12 mouse cellular contexts compared by ENCODE assay signal in genomic region chr10:58354561-58354960, GRCm38 (mm10). TPM values are rescaled to one million over a fixed set of nuclear protein-coding genes. Genes with fewer than 3 reads are reported as not detected.
DNase-seq lines count a peak whose midpoint lies in the region; ATAC-seq and TF ChIP-seq lines count a peak whose summit lies in the region.
"Had no signal": no experiment of that assay in that cellular context is flagged by ENCODE, and none has a peak within 500 bp of the region (broad histone marks: within the 10 kb centered on the region; RNA-seq: fewer than 3 reads in every experiment).

No protein-coding gene starts in this region.

- no peak for TF ChIP-seq CTCF in CH12.LX (conservative IDR thresholded peaks at IDR 0.05 in 1 of 2, IDR thresholded peaks at IDR 0.05 in 1 of 2; ENCODE audit: low read depth in 2 of 2, low read length in 2 of 2)

- H3K9ac ChIP-seq in CH12.LX (ENCODE audit: insufficient read depth, low read depth) = peak overlapping the region; percentile 40
- no peak overlapping the region for H3K9ac ChIP-seq in liver, embryonic 13.5 days

- H3K27ac ChIP-seq in CH12.LX (ENCODE audit: insufficient read depth, low read depth) = peak overlapping the region; percentile 49
- peak overlapping the region; percentile 15 for H3K27ac ChIP-seq in liver, embryonic 13.5 days
- H3K27ac ChIP-seq: gastrocnemius, adult 2 months had no signal

- peaks cover 6 to 24% of the 10 kb centered on the region in 2 experiments for H3K36me3 ChIP-seq in CH12.LX (replicated peaks in 1 of 2; ENCODE audit: control insufficient read depth in 1 of 2, insufficient read depth in 1 of 2, low read length in 1 of 2)
- H3K36me3 ChIP-seq in liver, embryonic 13.5 days = no peaks in the 10 kb centered on the region

- H3K4me1 ChIP-seq in CH12.LX (ENCODE audit: control insufficient read depth in 1 of 2, insufficient read depth in 2 of 2) = peaks cover 7 to 55% of the 10 kb centered on the region in 2 experiments
- H3K4me1 ChIP-seq in liver, embryonic 13.5 days (replicated peaks) = peaks cover 57% of the 10 kb centered on the region

- peak; percentile 85 for ATAC-seq in common myeloid progenitor, adult 5-6 weeks (replicated peaks; ENCODE audit: low read depth, poor library complexity, severe bottlenecking)
- peak; percentile 86 for ATAC-seq in liver, embryonic 13.5 days (ENCODE audit: low read depth)

- no peaks in the 10 kb centered on the region for H3K27me3 ChIP-seq in CH12.LX (replicated peaks)
- no peaks in the 10 kb centered on the region for H3K27me3 ChIP-seq in liver, embryonic 13.5 days

- peak overlapping the region; percentile 2 to 23 (median 21) for H3K4me3 ChIP-seq in CH12.LX (replicated peaks in 1 of 3; ENCODE audit: low read depth in 2 of 3, low read length in 2 of 3, poor library complexity in 1 of 3)
- H3K4me3 ChIP-seq in liver, embryonic 13.5 days (replicated peaks) = no peak overlapping the region
- H3K4me3 ChIP-seq: gastrocnemius, adult 2 months had no signal

- peak; percentile 39 to 51 for DNase-seq in heart, adult 9 months (ENCODE audit: low spot score in 2 of 2)
- DNase-seq in heart, postnatal 25 days (ENCODE audit: low spot score) = no peak
- no peak for DNase-seq in CH12.LX (ENCODE audit: extremely low read depth)
- no peak for DNase-seq in liver, embryonic 13.5 days
- no peak for DNase-seq in right cerebral cortex, postnatal 36 days (ENCODE audit: low spot score in 2 of 2)
- DNase-seq in spleen, adult 18-20 months = no peak
- DNase-seq in urinary bladder, postnatal 4 days (ENCODE audit: low spot score in 2 of 2) = no peak
- DNase-seq: cerebellum, adult 9-10 months; gastrocnemius, adult 2 months; lung, postnatal 4 days; thymus, postnatal 4 days had no signal

- peak; percentile 45 for TF ChIP-seq EP300 in CH12.LX (IDR thresholded peaks at IDR 0.05; ENCODE audit: low read length)

- H3K4me2 ChIP-seq in CH12.LX (ENCODE audit: insufficient read depth, low read depth, poor library complexity, severe bottlenecking) = peak overlapping the region; percentile 96
- peak overlapping the region; percentile 19 for H3K4me2 ChIP-seq in liver, embryonic 13.5 days

- no peaks in the 10 kb centered on the region for H3K9me3 ChIP-seq in CH12.LX (replicated peaks; ENCODE audit: low read length)
- H3K9me3 ChIP-seq in liver, embryonic 13.5 days (replicated peaks) = no peaks in the 10 kb centered on the region

- in situ Hi-C loops in CH12.LX (cut with MboI; ENCODE audit: low pct_ligation_motif_present, low pct_unique_long_range_greater_than_20kb, low sequenced_read_pairs) = no loop called here

- WGBS in liver, embryonic 13.5 days (ENCODE audit: insufficient replicate concordance) = 3% methylated on average over 3 of the region's 3 CpGs

- TF ChIP-seq RAD21 in CH12.LX (IDR thresholded peaks at IDR 0.05; ENCODE audit: low read depth, low read length) = no peak

- peaks cover 66% of the 10 kb centered on the region for H3K79me2 ChIP-seq in CH12.LX (replicated peaks; ENCODE audit: control insufficient read depth, extremely low read depth, insufficient read depth, poor library complexity, severe bottlenecking)

- intact Hi-C loops in heart, postnatal 25 days (cut with DNase I) = no loop called here

- dilution Hi-C loops in CH12.LX (cut with MboI; ENCODE audit: extremely low pct_ligation_motif_present, extremely low pct_unique_long_range_greater_than_20kb, low sequenced_read_pairs) = no loop called here

- TF ChIP-seq POLR2A in CH12.LX (IDR thresholded peaks at IDR 0.05; ENCODE audit: low read depth, low read length) = no peak

TF ChIP-seq in CH12.LX, 34 proteins besides CTCF, POLR2A, EP300 and RAD21:
- TF ChIP-seq KAT2A (IDR thresholded peaks at IDR 0.05; ENCODE audit: insufficient replicate concordance, low read length) (no peak), ETS1 (conservative IDR thresholded peaks at IDR 0.05; ENCODE audit: low read depth, low read length) (peak; percentile 57), NELFE (IDR thresholded peaks at IDR 0.05; ENCODE audit: low read depth, low read length) (no peak), MAFK (IDR thresholded peaks at IDR 0.05; ENCODE audit: insufficient replicate concordance, low read length) (no peak), ZNF384 (IDR thresholded peaks at IDR 0.05; ENCODE audit: low read depth, low read length) (no peak), USF1 (IDR thresholded peaks at IDR 0.05; ENCODE audit: low read depth, low read length) (no peak), JUN (IDR thresholded peaks at IDR 0.05; ENCODE audit: insufficient read depth, low read depth, low read length) (no peak; the same call in 1 of the 2 replicates), ZMIZ1 (IDR thresholded peaks at IDR 0.05; ENCODE audit: low read depth, low read length) (no peak), TBP (conservative IDR thresholded peaks at IDR 0.05; ENCODE audit: low read depth, low read length) (no peak), ELF1 (IDR thresholded peaks at IDR 0.05; ENCODE audit: low read depth, low read length) (0 out of 2 replicates have a peak, but pooled peaks have one; percentile 21), UBTF (IDR thresholded peaks at IDR 0.05; ENCODE audit: low read depth, low read length) (no peak), IRF4 (IDR thresholded peaks at IDR 0.05; ENCODE audit: low read depth, low read length) (peak; percentile 61; the same call in 1 of the 2 replicates), BHLHE40 (IDR thresholded peaks at IDR 0.05; ENCODE audit: low read depth, low read length) (peak; percentile 61), MAX (IDR thresholded peaks at IDR 0.05; ENCODE audit: low read length) (peak; percentile 46; the same call in 1 of the 2 replicates), RCOR1 (conservative IDR thresholded peaks at IDR 0.05; ENCODE audit: low read depth, low read length) (no peak), MAZ (IDR thresholded peaks at IDR 0.05; ENCODE audit: low read depth, low read length) (no peak), TCF12 (IDR thresholded peaks at IDR 0.05; ENCODE audit: low read depth, low read length) (peak; percentile 12; the same call in 1 of the 2 replicates), HCFC1 (IDR thresholded peaks at IDR 0.05; ENCODE audit: low read depth, low read length) (no peak), ZKSCAN1 (IDR thresholded peaks at IDR 0.05; ENCODE audit: borderline replicate concordance, low read depth, low read length) (no peak), JUND (conservative IDR thresholded peaks at IDR 0.05; ENCODE audit: low read depth, low read length) (no peak; the same call in 1 of the 2 replicates), CHD2 (IDR thresholded peaks at IDR 0.05; ENCODE audit: low read length) (no peak), NRF1 (IDR thresholded peaks at IDR 0.05; ENCODE audit: low read depth, low read length) (no peak), MEF2A (IDR thresholded peaks at IDR 0.05; ENCODE audit: borderline replicate concordance, low read depth, low read length) (peak; percentile 91), GABPA (IDR thresholded peaks at IDR 0.05; ENCODE audit: insufficient replicate concordance, low read depth, low read length) (no peak), POLR2AphosphoS2 (IDR thresholded peaks at IDR 0.05; ENCODE audit: low read depth, low read length) (no peak), MYC (IDR thresholded peaks at IDR 0.05; ENCODE audit: low read depth, low read length) (0 out of 2 replicates have a peak, but pooled peaks have one; percentile 63)

RNA-seq across cellular contexts. Expression of gene Lims1, which starts 31.3 kb away (rescaled TPM):
- total RNA-seq in heart, postnatal 25 days (2021) = 100 to 1,000 TPM; 168 to 192 TPM
- 37.0 and 40.7 TPM in 2 replicates for total RNA-seq in CH12.LX (2012; rRNA removed)
- 74.7 and 85.6 TPM in 2 replicates for total RNA-seq in CH12.LX (2014; rRNA removed)
- polyA plus RNA-seq in CH12.LX (2012; ENCODE audit: insufficient read length, low read depth) = 34.7 and 40.4 TPM in 2 replicates
- 75.5 and 112 TPM in 2 replicates for total RNA-seq in common myeloid progenitor, adult 5-6 weeks (2017)
- 107 and 118 TPM in 2 replicates for polyA plus RNA-seq in liver, embryonic 13.5 days (2015; fragmentation: Nextera tagmentation; extraction: Ambion mirVana)

Comparison
In these comparisons a context has a peak if more than half of its experiments do, and no peak if none do; other contexts are left out.
1. DNase-seq: peak in heart, adult 9 months (2 of 2); none in heart, postnatal 25 days (single experiment), CH12.LX (single experiment), liver, embryonic 13.5 days (single experiment), right cerebral cortex, postnatal 36 days (0 of 2), spleen, adult 18-20 months (0 of 2) and urinary bladder, postnatal 4 days (0 of 2).